Comparison of ENCODE assay signal across 16 mouse cellular contexts in the genomic region with DNA sequence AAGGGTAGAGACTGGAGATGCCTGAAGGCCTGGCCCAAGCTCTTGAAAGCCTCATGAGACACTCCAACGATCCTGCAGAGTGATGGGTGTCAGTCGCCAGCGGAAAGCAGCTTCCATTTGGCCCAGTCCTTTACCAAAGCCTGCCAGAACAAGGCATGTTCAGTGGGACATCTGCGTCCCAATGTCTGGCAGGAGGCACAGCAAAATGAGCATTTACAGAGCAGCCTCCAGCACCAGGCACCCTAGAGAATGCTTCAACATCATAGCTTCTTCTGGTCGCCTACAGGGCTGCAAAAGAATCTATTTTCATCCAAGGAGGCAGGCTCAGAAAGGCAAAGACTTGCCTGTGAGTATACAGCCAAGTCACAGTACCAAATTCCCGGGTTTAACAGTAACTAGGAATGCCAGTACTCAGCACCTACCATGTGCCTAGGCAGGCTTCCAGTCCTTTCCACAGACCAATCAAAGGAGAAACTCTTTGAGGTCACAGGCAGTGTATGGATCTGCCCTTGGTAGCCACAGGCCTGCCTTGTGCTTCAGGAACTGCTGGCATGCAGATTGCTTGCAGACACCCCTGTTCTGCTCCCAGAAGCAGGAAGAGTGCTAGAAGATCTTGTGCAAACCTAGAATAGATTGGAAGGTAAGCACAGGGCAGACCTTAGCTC. TPM values are rescaled to one million over a fixed set of nuclear protein-coding genes. Genes with fewer than 3 reads are reported as not detected.
DNase-seq lines count a peak whose midpoint lies in the region; ATAC-seq lines count a peak whose summit lies in the region.
"Had no signal": no experiment of that assay in that cellular context is flagged by ENCODE, and none has a peak within 500 bp of the region (broad histone marks: within the 10 kb centered on the region; RNA-seq: fewer than 3 reads in every experiment).

No protein-coding gene starts in this region.

- 69% methylated on average over 6 of the region's 6 CpGs for WGBS in heart, embryonic 11.5 days (ENCODE audit: insufficient replicate concordance)

- no peak overlapping the region for H3K4me3 ChIP-seq in heart, embryonic 11.5 days (ENCODE audit: low read depth, low read length)
- H3K4me3 ChIP-seq: embryonic facial prominence, embryonic 10.5 days; limb, embryonic 10.5 days; liver, embryonic 15.5 days had no signal

- DNase-seq in heart, adult 8-10 months (ENCODE audit: low spot score): peak; percentile 11
- DNase-seq in NIH3T3 (ENCODE audit: low read depth): peak; percentile 11
- peak; percentile 32 for DNase-seq in kidney, postnatal 14 days
- peak; percentile 60 to 75 for DNase-seq in layer of hippocampus, postnatal 36 days
- DNase-seq in gastrocnemius, adult 18-20 months (ENCODE audit: low spot score): no peak
- no peak for DNase-seq in embryo, embryonic 11 days
- DNase-seq: cerebellum, adult 11 months; heart, postnatal 10 days had no signal

- no peaks in the 10 kb centered on the region for H3K27me3 ChIP-seq in heart, embryonic 11.5 days (ENCODE audit: control insufficient read depth, insufficient read depth, low read length)

- no peak overlapping the region for H3K9ac ChIP-seq in heart, embryonic 11.5 days (ENCODE audit: low read depth, low read length)
- H3K9ac ChIP-seq: liver, embryonic 15.5 days had no signal

- no peaks in the 10 kb centered on the region for H3K9me3 ChIP-seq in heart, embryonic 11.5 days (replicated peaks; ENCODE audit: control insufficient read depth, low read length)
- H3K9me3 ChIP-seq: embryonic facial prominence, embryonic 10.5 days; limb, embryonic 10.5 days; liver, embryonic 15.5 days had no signal

- no peak overlapping the region for H3K27ac ChIP-seq in heart, embryonic 11.5 days (ENCODE audit: low read depth, low read length)
- H3K27ac ChIP-seq: embryonic facial prominence, embryonic 10.5 days; hindbrain, postnatal 0 days; limb, embryonic 10.5 days; liver, embryonic 15.5 days had no signal

- H3K4me2 ChIP-seq in heart, embryonic 11.5 days: no peak overlapping the region
- H3K4me2 ChIP-seq: liver, embryonic 15.5 days had no signal

- no peak for ATAC-seq in heart, embryonic 11.5 days (replicated peaks; ENCODE audit: insufficient number of reproducible peaks, low FRiP score, low TSS enrichment)
- ATAC-seq: hindbrain, postnatal 0 days had no signal

- H3K4me1 ChIP-seq in heart, embryonic 11.5 days (ENCODE audit: control insufficient read depth, insufficient read depth, low read length): no peaks in the 10 kb centered on the region
- H3K4me1 ChIP-seq: limb, embryonic 10.5 days; liver, embryonic 15.5 days had no signal

- no peaks in the 10 kb centered on the region for H3K36me3 ChIP-seq in heart, embryonic 11.5 days (ENCODE audit: control insufficient read depth, insufficient read depth, low read length)
- H3K36me3 ChIP-seq: limb, embryonic 10.5 days; liver, embryonic 15.5 days had no signal

RNA-seq across cellular contexts. Expression of gene Mgat3, which starts 28.7 kb away (rescaled TPM):
- total RNA-seq in heart, adult 8-10 months (2022): 1 to 10 TPM; 2.9 to 6.2 (median 4.5) TPM
- 1.8 and 2.1 TPM in 2 replicates for polyA plus RNA-seq in heart, embryonic 11.5 days (2014; fragmentation: Nextera tagmentation; extraction: Ambion mirVana)
- 100 to 1,000 TPM; 109 to 112 TPM for total RNA-seq in layer of hippocampus, postnatal 36 days (2021)
- 1 to 10 TPM in 1 of 2 experiments, under 1 TPM in 1; 0.43 to 1.2 TPM for total RNA-seq in gastrocnemius, adult 18-20 months (2021)
- total RNA-seq: megakaryocyte, adult 5-6 weeks had no signal

RNA-seq across cellular contexts. Expression of gene Mief1, which starts 31.6 kb away (rescaled TPM):
- 10 to 100 TPM; 27.0 to 30.7 (median 28.7) TPM for total RNA-seq in heart, adult 8-10 months (2022)
- polyA plus RNA-seq in heart, embryonic 11.5 days (2014; fragmentation: Nextera tagmentation; extraction: Ambion mirVana): 26.8 and 29.5 TPM in 2 replicates
- total RNA-seq in layer of hippocampus, postnatal 36 days (2021): 10 to 100 TPM; 30.8 to 32.4 TPM
- 10 to 100 TPM; 20.4 to 23.0 TPM for total RNA-seq in gastrocnemius, adult 18-20 months (2021)

RNA-seq across cellular contexts. Expression of gene AC140267.1, which starts 33.4 kb away (rescaled TPM):
- total RNA-seq in heart, adult 8-10 months (2022): 10 to 100 TPM in 1 of 4 experiments, 1 to 10 TPM in 3; 5.6 to 11.9 (median 8.0) TPM
- polyA plus RNA-seq in heart, embryonic 11.5 days (2014; fragmentation: Nextera tagmentation; extraction: Ambion mirVana): not detected in 2 replicates
- 10 to 100 TPM; 12.5 to 21.9 TPM for total RNA-seq in layer of hippocampus, postnatal 36 days (2021)
- total RNA-seq in gastrocnemius, adult 18-20 months (2021): 1 to 10 TPM; 7.1 to 9.7 TPM
- total RNA-seq: hindbrain, postnatal 0 days had no signal
- polyA plus RNA-seq: embryonic facial prominence, embryonic 10.5 days; forebrain, embryonic 11.5 days; gonadal fat pad, adult 2 months; hindbrain, postnatal 0 days; limb, embryonic 10.5 days; liver, embryonic 15.5 days had no signal

RNA-seq across cellular contexts. Expression of gene Atf4, which starts 52.7 kb away (rescaled TPM):
- total RNA-seq in heart, adult 8-10 months (2022): 10 to 100 TPM; 42.9 to 76.3 (median 65.9) TPM
- 90.2 and 94.4 TPM in 2 replicates for polyA plus RNA-seq in heart, embryonic 11.5 days (2014; fragmentation: Nextera tagmentation; extraction: Ambion mirVana)
- total RNA-seq in layer of hippocampus, postnatal 36 days (2021): 10 to 100 TPM; 94.7 to 95.9 TPM
- total RNA-seq in gastrocnemius, adult 18-20 months (2021): 100 to 1,000 TPM; 141 to 165 TPM

Comparison
In these comparisons a context has a peak if more than half of its experiments do, and no peak if none do; other contexts are left out.
1. DNase-seq: peak in heart, adult 8-10 months (single experiment), NIH3T3 (single experiment), kidney, postnatal 14 days (single experiment) and layer of hippocampus, postnatal 36 days (2 of 2); none in gastrocnemius, adult 18-20 months (single experiment) and embryo, embryonic 11 days (single experiment).
2. RNA of gene Mgat3, which starts 28.7 kb away (total RNA-seq): 109 to 112 TPM in layer of hippocampus, postnatal 36 days; 2.9 to 6.2 TPM in heart, adult 8-10 months and 0.43 to 1.2 TPM in gastrocnemius, adult 18-20 months; every median in the first group is over 10 times any median in the second.